Mouse (Mus musculus) cerebellum, postnatal 14 days (tissue): ENCODE measurements around the gene Sar1b.
"Not testable (repeated sequence)": the region's sequence is repeated elsewhere in the genome, so short reads cannot be mapped to it uniquely, and the experiment has no call there.

Experiments
- DNase-seq, 2 experiments: peaks; one replicate each; pipeline ENCODE4 v3.0.0; 2021; ENCODE audit warnings: mixed read lengths in 2 of 2

The Sar1b gene

DNA sequence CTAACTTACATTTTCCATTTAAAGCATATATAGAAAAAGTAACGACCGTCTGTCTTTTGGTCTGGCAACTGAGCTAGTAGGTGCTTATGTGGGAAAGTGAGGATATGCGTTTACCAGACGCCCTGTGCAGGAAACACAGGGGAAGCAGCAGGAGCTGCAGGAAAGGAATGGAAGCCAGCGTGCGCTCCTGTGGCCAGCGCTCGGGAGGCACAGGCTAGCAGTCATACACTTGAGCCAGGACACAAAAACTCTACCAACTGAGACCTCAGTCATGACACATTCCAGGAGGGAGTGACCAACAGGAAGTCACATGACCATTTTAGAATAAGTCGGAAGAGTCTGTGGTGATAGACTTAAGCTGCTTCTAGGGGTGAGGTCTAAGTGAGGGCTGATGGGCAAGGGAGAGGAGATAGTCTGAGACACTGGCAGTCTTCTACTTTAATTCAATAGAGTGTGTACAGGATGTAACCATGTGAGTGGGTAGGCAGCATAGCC, 17.3 kb downstream of the Sar1b start:
- no peak for DNase-seq

DNA sequence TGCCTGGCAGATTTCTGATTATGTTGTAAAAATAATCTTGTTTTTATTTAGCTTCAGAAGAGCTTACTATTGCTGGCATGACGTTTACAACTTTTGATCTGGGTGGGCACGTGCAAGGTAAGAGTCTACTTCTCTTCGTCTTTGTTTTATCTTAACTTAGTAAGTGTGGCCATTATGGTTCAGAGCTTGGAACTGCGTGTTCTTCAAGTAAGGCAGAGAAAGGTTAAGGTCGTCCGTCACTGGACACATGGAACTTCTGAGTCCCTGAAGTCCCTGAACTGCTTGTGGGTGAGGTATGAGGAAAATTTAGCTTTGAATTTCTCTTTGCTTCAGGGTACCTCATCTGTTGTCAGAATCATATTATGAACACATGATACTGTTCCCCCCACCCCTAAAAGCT, 19.2 kb downstream of the Sar1b start:
- no peak for DNase-seq

DNA sequence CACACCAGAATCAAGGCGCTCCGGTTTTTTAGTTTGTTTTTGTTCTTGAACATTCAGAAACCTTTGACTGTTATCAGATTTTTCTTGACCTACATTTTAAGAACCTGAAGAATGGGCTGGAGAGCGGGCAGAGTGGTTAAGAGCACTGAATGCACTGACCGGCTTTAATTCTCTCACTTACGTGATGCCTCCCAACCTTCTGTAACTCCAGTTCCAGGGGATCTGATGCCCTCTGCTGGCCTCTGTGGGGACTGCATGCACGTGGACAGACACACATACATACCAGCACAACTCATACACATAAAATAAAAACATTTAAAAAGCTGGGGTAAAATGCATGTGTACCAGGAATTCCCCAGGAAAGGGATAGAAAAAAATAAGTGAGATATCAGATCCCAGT, 22.4 kb downstream of the Sar1b start:
- peak; percentile 36 to 71 for DNase-seq

DNA sequence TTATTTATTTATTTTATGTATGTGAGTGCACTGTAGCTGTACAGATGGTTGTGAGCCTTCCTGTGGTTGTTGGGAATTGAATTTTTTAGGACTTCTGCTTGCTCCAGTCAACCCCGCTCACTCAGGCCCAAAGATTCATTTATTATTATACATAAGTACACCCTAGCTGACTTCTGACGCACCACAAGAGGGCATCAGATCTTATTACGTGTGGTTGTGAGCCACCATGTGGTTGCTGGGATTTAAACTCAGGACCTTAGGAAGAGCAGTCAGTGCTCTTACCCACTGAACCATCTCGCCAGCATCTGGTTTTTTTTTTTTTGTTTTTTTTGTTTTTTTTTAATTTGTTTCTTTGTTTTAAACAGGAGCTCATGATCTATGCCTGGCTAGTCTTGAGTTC, 26.2 kb downstream of the Sar1b start:
- not testable (repeated sequence) for DNase-seq

DNA sequence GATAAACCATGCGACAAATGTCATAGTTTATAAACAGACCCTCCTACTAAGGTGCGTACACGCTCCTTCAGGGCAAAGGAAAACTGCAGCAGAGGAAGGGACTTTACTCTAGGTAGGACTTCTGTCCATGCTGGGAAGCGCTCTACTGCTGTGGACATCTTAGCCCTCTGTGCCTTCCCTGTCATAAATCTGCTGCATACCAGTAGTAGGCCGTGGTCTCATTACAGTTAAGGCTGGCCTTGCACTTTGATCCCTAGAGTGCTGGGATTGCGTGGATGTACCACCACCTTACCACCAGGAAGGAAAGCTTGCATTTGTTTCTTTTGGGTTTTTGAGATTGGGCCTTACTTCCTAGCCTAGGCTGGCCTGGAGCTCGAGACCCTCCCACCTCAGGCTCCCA, 27.2 kb downstream of the Sar1b start:
- DNase-seq, result no peak

DNA sequence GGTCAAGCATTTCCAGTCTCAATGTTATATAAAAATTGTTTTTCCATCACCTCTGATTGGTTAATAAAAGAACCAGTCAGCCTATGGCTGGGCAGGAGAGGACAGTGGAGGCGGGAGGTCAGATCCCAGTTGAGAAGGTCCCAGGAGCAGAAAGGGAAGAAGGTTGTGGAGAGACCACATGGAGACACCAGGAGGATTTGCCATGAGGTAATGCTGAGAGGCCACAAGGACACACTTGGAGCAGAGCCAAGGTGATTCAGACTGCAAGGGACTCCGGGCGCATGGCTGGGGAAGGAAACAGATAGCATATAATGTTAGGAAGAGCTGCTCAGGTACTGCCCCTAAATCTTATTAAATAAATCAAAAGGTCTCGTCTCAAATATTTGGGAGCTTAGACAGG, 32.8 kb downstream of the Sar1b start:
- DNase-seq, result peak; percentile 25 to 44

DNA sequence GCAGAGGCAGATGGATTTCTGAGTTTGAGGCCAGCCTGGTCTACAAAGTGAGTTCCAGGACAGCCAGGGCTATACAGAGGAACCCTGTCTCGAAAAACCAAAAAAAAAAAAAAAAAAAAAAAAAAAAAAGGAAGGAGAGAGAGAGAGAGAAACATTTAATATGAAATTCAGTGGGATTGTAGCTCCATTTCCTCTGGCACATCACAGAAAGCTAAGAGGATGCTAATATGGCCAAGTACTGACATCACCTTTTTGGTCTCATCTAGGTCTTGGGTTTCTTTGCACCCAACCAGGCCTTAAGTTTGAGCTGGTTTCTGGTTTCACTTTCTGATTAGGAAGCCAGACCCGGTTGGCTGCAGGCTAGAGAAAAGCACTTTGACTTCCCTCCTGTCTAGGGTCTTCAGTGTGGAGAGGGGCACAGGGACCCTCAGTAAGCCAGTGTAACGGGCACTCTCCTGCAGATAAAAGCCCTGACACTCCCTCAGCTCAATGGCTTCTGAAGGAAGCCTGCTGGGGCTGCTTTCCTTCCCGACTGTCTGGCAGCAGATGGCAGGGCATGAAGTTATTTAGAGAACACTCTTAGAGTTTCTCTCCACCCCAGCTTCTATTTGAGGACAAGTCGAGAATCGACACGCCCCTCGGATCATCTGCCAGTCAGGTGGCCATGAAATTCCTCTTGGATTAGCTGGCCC, 37.3 kb downstream of the Sar1b start:
- no peak for DNase-seq

DNA sequence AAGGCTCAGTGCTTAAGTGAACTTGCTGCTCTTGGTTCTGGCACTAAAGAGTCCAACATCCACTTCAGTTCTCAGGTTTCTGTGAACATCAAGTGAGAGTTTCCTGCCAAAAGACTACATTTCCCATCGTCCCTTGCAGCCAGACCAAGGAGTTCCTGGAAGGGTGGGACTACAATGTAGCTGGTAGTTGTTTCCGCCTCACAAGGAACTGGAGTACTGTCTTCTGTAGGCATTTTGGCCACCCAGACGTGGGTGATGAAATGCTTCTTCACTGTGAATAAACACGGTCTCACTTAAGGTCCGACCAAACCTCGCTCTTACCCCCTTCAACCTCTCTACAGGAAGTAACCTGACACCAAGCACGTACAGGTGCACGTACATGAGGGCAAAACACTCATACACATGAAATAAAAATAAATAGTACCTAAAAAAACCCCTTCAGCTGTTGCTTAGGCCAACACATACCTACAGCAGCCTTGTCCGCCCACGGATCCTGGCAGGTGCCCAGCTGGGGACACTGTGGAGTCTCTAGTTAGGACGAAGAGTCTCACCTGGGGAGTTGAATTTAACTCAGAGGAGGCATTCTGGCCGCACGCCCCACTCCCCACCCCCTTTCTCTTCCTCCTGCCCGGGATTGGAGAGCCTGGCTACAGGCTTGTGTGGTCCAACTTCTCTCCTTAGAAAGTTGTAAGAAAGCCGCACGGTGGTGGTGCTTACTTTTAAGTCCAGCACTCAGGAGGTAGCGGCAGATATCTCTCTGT, 41.9 kb downstream of the Sar1b start:
- DNase-seq, result peak; percentile 76 to 85

DNA sequence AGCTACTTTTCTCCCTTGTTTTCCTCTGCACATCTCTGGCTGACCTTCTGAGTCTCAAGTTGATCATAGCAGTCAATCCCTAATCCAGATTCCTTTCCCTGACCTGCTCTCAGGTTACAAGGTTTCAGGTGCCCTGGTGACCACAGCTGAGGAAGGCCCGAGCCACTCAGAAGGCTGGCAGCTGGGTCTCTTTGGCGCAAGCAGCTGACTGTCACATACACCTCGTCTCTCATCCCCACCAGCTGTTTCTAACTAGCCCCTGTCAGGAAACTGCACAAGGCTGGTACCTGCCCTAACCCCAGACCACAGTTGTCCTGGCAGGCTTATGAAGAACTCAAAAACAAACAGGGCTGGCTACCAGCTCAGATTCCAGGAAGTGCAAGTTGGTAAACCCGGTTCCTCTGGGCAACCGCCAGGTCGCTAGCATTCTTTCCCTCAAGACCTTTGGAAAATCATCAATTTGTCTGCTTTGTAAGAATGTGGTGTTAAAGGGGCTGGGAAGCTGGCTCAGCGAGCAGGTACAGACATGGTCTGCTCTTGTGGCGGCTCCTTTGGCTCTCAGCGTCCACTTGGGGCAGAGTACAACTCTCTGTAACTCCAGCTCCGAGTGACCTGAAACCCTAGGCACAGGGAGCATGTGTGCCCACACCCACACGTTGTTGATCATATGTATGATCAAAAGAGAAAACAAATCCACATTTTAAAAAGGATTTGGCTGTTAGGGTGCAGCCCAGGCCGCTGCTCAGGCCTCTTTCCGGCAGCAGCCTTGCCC, 43.8 kb downstream of the Sar1b start:
- DNase-seq, result no peak

DNA sequence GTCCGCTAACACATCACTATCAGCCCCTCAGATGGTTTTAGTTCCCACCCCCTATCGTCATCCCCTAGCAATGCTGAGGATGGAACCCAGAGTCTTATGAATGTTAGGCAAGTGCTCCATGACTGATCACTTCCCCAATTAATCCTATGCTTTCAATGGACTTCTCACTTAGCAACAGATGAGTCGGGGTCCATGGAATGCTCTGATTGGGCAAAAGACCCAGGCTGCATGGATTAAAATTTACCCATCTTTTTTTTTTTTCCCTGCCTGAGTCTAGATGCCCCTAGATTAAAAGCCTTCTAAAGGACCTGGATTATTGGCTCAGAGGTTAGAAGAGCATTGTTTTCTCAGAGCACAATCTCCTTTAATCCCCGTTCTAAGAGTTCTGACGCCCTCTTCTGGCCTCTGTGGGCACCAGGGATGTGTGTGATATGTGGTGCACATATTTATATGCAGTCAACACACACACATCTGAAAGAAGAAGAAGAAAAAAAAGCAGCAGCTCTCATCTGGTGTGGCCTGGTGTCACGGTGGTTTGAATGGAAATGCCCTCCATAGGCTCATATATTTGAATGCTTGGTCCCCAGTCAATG, 46.2 kb downstream of the Sar1b start:
- DNase-seq, result peak; percentile 47 to 54

DNA sequence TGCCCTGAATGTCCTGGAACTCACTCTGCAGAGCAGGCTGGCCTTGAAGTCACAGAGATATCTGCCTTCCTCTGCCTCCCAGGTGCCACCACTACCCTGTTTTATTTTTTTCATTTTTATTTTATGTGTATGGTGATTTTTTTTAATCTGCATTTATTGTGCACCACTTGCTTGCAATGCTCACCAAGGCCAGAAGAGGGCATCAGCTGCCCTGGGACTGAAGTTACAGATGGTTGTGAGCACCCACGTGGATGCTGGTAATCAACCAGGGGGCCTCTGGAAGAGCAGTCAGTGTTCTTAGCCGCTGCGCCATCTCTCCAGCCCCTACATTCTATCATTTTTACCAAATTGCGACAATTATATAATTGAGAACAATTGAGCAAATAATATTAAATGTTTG, 47.7 kb downstream of the Sar1b start:
- no peak for DNase-seq

DNA sequence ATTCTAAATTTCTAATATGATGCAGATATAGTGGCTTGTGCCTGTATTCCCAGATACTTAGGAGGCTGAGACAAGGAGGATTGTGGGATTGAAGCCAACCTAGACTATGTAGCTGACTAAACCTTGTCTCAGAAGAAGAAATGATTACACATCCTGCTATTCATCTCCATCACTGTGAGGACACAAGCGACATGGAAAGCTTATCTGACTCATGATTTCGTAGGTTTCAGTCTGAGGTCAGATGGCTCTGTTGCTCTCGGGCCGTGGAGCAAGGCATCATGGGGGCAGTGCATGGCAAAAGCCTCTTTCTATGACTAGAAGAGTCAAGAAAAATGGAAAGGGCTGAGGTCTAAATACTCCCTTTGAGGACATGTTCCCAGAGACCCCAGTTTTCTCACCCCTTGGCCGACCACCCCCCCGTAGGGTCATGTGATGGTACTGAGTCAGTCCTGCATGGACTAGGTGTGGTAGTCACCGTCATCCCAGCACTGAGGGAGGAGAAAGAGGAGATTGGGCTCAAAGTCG, 48.6 kb downstream of the Sar1b start:
- DNase-seq, result no peak

DNA sequence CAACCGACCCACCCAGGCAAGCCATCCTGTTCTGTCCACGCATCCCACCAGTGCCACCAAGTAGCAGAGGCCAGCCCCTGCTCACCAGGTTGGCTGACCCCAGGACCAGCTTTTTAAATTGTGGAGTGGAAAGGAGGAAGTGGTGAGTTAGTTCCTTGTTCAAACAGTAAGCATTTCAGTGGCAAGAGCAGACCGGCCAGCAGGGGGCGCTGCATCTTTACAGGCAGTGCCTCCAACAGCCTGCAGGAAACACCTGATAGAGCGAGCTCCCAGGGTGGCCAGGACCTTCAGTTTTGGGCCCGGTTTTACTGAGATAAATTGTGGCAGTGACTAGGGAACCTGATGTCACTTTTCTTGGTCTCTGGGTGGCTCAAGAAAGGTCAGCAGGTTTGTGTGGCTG, 54.3 kb downstream of the Sar1b start:
- DNase-seq, result peak; percentile 91 to 97

DNA sequence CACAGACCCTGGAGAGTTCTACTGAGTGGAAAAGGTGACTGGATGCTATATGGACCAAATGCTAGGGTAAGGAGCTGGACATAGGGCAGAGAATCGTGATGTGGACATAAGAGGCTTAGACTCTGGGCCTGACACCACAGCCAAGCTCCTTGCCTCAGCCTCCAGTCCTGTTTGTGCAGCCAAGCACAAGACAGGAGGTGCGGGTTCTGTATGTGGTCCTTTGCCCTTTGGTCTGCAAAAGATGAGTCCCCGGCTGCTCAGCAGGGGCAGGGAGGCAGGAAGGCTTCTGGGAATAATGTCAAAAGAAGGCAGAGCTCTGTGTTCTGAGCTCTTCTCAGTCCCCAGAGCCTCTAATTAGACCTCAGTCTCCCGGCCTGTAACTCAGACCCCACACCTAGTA, 55.4 kb downstream of the Sar1b start:
- DNase-seq, result no peak

DNA sequence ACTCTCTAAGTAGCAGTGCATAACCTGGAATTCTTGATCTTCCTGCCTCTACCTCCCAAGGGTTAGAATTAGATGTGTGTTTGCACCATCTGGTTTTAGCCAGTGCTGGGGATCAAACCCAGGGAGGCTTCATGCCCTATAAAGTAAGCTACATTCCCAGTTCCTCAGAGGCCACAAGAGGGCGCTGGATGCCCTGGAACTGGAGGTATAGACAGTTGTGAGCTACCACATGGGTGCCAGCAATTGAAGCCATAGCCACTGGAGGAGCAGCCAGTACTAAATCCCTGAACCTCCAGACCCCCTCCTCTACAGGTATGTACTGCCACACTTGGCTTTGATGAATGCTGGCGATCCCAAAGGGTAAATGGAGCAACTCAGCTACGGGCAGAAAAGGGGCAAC, 56.5 kb downstream of the Sar1b start:
- DNase-seq, result peak; percentile 38 to 58

DNA sequence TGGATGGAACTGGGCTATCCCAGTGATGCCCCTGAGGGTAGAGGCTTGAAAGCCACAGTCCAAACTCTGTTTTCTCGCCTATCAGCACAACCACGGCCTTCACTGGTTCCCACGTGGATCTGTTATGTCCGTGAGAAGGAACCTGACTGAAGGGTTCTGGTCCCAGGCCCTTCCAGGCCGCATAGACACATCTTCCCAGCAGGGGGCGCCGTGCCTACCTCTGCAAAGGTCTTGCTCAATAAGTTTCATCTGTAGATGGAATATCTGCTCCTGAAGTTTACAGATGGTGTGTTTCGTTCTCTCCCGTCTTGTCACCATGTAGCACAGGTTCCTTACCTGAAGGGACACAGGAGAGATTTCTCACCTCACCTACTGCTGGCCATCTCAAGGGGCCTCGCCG, 57.4 kb downstream of the Sar1b start:
- DNase-seq, result peak; percentile 84 to 90

DNA sequence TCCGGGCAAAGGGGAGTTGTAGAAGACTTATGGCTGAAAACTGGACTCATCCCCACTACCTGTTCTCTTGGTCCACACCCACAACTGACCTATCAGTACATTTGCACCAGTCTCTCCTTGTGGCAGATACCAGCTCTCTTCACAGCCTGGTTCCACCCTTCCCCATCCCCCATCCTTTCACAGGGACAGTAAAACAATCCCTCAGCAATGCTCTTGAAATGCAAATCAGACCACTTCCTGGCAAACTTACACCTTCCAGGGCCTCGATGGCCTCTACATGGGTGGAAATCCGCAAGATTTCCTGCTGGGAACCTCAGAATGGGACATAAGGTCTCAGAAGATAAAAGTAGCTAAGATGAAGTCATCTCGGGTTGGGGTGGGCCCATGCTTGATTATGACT, 59.2 kb downstream of the Sar1b start:
- no peak for DNase-seq

DNA sequence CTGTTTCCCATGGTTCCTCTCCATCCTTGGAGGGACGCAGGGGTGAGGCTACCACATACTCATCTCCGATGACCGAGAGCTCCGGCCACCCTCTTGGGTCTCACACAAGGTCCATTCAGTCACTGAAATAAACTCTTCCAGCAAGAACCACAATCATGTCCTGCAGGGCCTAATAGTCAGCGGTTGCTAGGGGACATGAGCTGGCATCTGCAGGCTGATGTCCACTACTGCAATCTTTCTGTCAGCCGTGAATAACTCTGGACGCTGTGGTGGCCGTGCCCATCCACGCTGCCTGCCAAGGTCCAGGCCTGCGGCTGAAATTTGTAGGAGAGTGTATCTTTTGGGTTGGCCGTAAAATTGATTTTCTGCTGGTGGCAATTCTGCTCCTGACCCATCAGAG, 59.8 kb downstream of the Sar1b start:
- DNase-seq, result no peak

DNA sequence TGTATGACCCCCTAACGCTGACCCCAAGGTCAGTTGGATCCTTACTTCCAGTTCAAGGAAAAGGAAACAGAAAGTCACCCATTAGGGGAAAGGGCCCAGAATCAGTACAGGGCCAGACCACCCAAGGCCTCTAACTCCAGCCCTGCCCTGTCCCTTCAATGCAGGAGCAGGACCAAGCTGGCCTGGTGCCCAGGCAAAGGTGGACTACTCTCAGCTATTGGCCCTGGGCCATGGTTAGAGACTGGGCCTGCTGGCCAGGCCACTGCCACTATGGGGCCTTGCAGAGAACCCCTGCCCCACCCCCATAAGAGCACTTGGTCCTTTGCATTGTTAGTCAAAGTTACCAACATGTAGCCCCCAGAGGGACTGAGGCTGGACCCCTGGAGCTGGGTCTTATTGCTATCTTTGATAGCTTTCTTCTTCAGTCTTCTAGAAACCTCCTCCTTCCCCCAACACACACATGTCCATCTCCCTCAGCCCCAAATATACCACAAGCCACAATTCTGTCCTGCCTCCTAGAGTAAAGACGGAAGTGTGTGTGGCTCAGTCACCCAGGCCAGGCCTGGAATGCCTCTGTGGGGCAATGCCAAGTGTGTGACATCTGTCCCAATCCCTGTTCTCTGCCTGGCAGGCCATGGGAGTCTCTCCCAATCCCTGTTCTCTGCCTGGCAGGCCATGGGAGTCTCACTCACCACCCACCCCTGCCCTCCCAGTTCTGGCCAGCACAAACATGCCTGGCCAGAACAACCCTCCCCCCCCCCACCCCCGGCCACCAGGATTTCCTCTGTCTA, 60.7 kb downstream of the Sar1b start:
- peak; percentile 74 to 78 for DNase-seq

DNA sequence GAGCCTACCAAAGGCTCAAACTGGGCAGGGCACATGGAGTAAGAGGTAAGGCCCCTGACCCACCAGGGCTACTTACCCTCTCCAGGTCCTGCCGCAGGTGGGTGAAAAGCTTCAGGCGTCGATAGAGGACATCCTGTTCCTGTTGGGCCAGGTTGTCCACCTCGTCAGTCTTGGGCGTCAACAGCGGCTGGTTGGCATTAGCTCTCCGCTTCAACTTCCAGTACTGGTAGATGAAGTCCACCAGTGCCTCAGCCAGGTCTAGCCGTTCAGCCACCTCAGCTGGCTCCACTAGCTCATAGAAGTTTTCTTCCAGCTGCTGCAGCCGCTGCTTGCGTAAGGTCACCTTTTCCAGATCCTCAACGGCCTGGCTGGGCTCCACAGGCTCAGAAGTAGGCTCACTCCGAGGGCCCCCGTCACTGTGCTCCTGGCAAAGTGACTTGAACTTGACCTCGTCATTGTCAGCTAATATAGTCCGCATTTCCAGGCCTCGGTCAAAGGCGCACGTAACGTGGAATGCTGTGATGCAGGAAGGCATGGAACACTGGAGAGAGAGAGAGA, 61.5 kb downstream of the Sar1b start:
- DNase-seq, result no peak
